Mouse (Mus musculus): Measurements from ENCODE around the gene Utrn. TPM values are rescaled to one million over a fixed set of nuclear protein-coding genes. Genes with fewer than 3 reads are reported as not detected.

Gene Utrn
- total and polyA plus RNA-seq, 2 experiments from 2014 or later: 48.4 to 61.6 TPM

- Histone ChIP-seq H3K27ac (ENCODE audit: low read depth) (peak overlapping the region; percentile 79), H3K4me2 (ENCODE audit: low read depth, low read length) (peak overlapping the region; percentile 51), H3K4me3 (ENCODE audit: low read depth, low read length) (peak overlapping the region; percentile 35), H3K36me3 (replicated peaks; ENCODE audit: control insufficient read depth, insufficient read depth, low read length) (no peaks in the 10 kb centered on the region), H3K27me3 (ENCODE audit: control insufficient read depth, insufficient read depth, low read length) (no peaks in the 10 kb centered on the region), H3K4me1 (ENCODE audit: control insufficient read depth, insufficient read depth) (0 out of 2 replicates have a peak, but pooled peaks cover 4% of the 10 kb centered on the region), H3K9ac (replicated peaks; ENCODE audit: low read depth, low read length) (peak overlapping the region; percentile 24; the same call in 1 of the 2 replicates), H3K9me3 (replicated peaks; ENCODE audit: control insufficient read depth, low read length) (no peaks in the 10 kb centered on the region)
- 5% methylated on average over 11 of the region's 11 CpGs for WGBS
- ATAC-seq (ENCODE audit: insufficient read depth, low read depth): peak; percentile 38
- peak; percentile 41 for DNase-seq (ENCODE audit: low spot score)
- TF ChIP-seq EP300 (IDR thresholded peaks at IDR 0.05; ENCODE audit: low read depth) (no peak), CTCF (IDR thresholded peaks at IDR 0.05; ENCODE audit: low read depth) (no peak)
Measured at GRCm38 (mm10) chr10:12911981-12912530, 42.9 kb upstream of the Utrn start.

- no peak for TF ChIP-seq CTCF (IDR thresholded peaks at IDR 0.05; ENCODE audit: low read depth)
- no peak for TF ChIP-seq EP300 (IDR thresholded peaks at IDR 0.05; ENCODE audit: low read depth)
- 0 out of 2 replicates have a peak overlapping the region, but pooled peaks have one; percentile 24 for H3K9ac ChIP-seq (replicated peaks; ENCODE audit: low read depth, low read length)
- no peaks in the 10 kb centered on the region for H3K9me3 ChIP-seq (replicated peaks; ENCODE audit: control insufficient read depth, low read length)
- DNase-seq (ENCODE audit: low spot score) (no peak), ATAC-seq (ENCODE audit: insufficient read depth, low read depth) (no peak)
- no peaks in the 10 kb centered on the region for H3K27me3 ChIP-seq (ENCODE audit: control insufficient read depth, insufficient read depth, low read length)
- H3K36me3 ChIP-seq (replicated peaks; ENCODE audit: control insufficient read depth, insufficient read depth, low read length): no peaks in the 10 kb centered on the region
- H3K27ac ChIP-seq (ENCODE audit: low read depth): peak overlapping the region; percentile 79; the same call in 1 of the 2 replicates
- H3K4me3 ChIP-seq (ENCODE audit: low read depth, low read length): peak overlapping the region; percentile 35
- 75% methylated on average over 13 of the region's 13 CpGs for WGBS
- H3K4me1 ChIP-seq (ENCODE audit: control insufficient read depth, insufficient read depth): 0 out of 2 replicates have a peak, but pooled peaks cover 4% of the 10 kb centered on the region
- H3K4me2 ChIP-seq (ENCODE audit: low read depth, low read length): peak overlapping the region; percentile 51
Measured at GRCm38 (mm10) chr10:12911451-12911850, 42.3 kb upstream of the Utrn start.

- no peaks in the 10 kb centered on the region for H3K27me3 ChIP-seq (ENCODE audit: control insufficient read depth, insufficient read depth, low read length)
- H3K4me2 ChIP-seq (ENCODE audit: low read depth, low read length): no peak overlapping the region
- DNase-seq (ENCODE audit: low spot score) (no peak), ATAC-seq (ENCODE audit: insufficient read depth, low read depth) (no peak)
- H3K9ac ChIP-seq (replicated peaks; ENCODE audit: low read depth, low read length): no peak overlapping the region
- H3K27ac ChIP-seq (ENCODE audit: low read depth): no peak overlapping the region
- no peaks in the 10 kb centered on the region for H3K36me3 ChIP-seq (replicated peaks; ENCODE audit: control insufficient read depth, insufficient read depth, low read length)
- TF ChIP-seq CTCF (IDR thresholded peaks at IDR 0.05; ENCODE audit: low read depth) (no peak), EP300 (IDR thresholded peaks at IDR 0.05; ENCODE audit: low read depth) (no peak)
- H3K9me3 ChIP-seq (replicated peaks; ENCODE audit: control insufficient read depth, low read length): no peaks in the 10 kb centered on the region
- 86% methylated on average over 2 of the region's 2 CpGs for WGBS
- 0 out of 2 replicates have a peak, but pooled peaks cover 4% of the 10 kb centered on the region for H3K4me1 ChIP-seq (ENCODE audit: control insufficient read depth, insufficient read depth)
- no peak overlapping the region for H3K4me3 ChIP-seq (ENCODE audit: low read depth, low read length)
Measured at GRCm38 (mm10) chr10:12909891-12910290, 40.7 kb upstream of the Utrn start.

- Histone ChIP-seq H3K27me3 (ENCODE audit: control insufficient read depth, insufficient read depth, low read length) (no peaks in the 10 kb centered on the region), H3K9ac (replicated peaks; ENCODE audit: low read depth, low read length) (no peak overlapping the region), H3K36me3 (replicated peaks; ENCODE audit: control insufficient read depth, insufficient read depth, low read length) (no peaks in the 10 kb centered on the region), H3K4me1 (ENCODE audit: control insufficient read depth, insufficient read depth) (0 out of 2 replicates have a peak, but pooled peaks cover 4% of the 10 kb centered on the region), H3K4me2 (ENCODE audit: low read depth, low read length) (no peak overlapping the region), H3K27ac (ENCODE audit: low read depth) (no peak overlapping the region), H3K4me3 (ENCODE audit: low read depth, low read length) (no peak overlapping the region), H3K9me3 (replicated peaks; ENCODE audit: control insufficient read depth, low read length) (no peaks in the 10 kb centered on the region)
- 81% methylated on average over 1 of the region's 1 CpGs for WGBS
- no peak for TF ChIP-seq CTCF (IDR thresholded peaks at IDR 0.05; ENCODE audit: low read depth)
- TF ChIP-seq EP300 (IDR thresholded peaks at IDR 0.05; ENCODE audit: low read depth): no peak
- ATAC-seq (ENCODE audit: insufficient read depth, low read depth) (no peak), DNase-seq (ENCODE audit: low spot score) (no peak)
Measured at GRCm38 (mm10) chr10:12909179-12909578, 40.0 kb upstream of the Utrn start.

GRCm38 (mm10) chr10:12904140-12904528 is 35.0 kb upstream of the Utrn start:
- Histone ChIP-seq H3K27me3 (ENCODE audit: control insufficient read depth, insufficient read depth, low read length) (no peaks in the 10 kb centered on the region), H3K9ac (replicated peaks; ENCODE audit: low read depth, low read length) (no peak overlapping the region), H3K27ac (ENCODE audit: low read depth) (no peak overlapping the region), H3K4me3 (ENCODE audit: low read depth, low read length) (no peak overlapping the region), H3K4me2 (ENCODE audit: low read depth, low read length) (no peak overlapping the region), H3K4me1 (ENCODE audit: control insufficient read depth, insufficient read depth) (no peaks in the 10 kb centered on the region), H3K36me3 (replicated peaks; ENCODE audit: control insufficient read depth, insufficient read depth, low read length) (no peaks in the 10 kb centered on the region), H3K9me3 (replicated peaks; ENCODE audit: control insufficient read depth, low read length) (no peaks in the 10 kb centered on the region)
- DNase-seq (ENCODE audit: low spot score) (no peak), ATAC-seq (ENCODE audit: insufficient read depth, low read depth) (no peak)
- no peak for TF ChIP-seq EP300 (IDR thresholded peaks at IDR 0.05; ENCODE audit: low read depth)
- TF ChIP-seq CTCF (IDR thresholded peaks at IDR 0.05; ENCODE audit: low read depth): no peak
- 58% methylated on average over 5 of the region's 5 CpGs for WGBS
